Mouse (Mus musculus) thymus, postnatal 14 days (tissue): ENCODE results near the gene Ppp6r2.

ENCODE experiments used
- DNase-seq: peaks from one replicate; pipeline ENCODE4 v3.0.0; 2021

Gene Ppp6r2

GRCm38 (mm10) chr15:89182842-89183241, 28.5 kb upstream of the Ppp6r2 start:
- DNase-seq: no peak

- DNase-seq: no peak
Observed at GRCm38 (mm10) chr15:89184141-89184936, 27.0 kb upstream of the Ppp6r2 start.

GRCm38 (mm10) chr15:89184937-89185227, 26.5 kb upstream of the Ppp6r2 start:
- no peak for DNase-seq

GRCm38 (mm10) chr15:89195261-89195681, 16.1 kb upstream of the Ppp6r2 start:
- peak; percentile 28 for DNase-seq

GRCm38 (mm10) chr15:89195690-89196312, 15.6 kb upstream of the Ppp6r2 start:
- peak; percentile 95 for DNase-seq

- DNase-seq: peak; percentile 99
Observed at GRCm38 (mm10) chr15:89196313-89196706, 15.0 kb upstream of the Ppp6r2 start, which contains the start of gene Dennd6b. Gene Dennd6b (minus strand): TSS chr15:89196496.

GRCm38 (mm10) chr15:89197056-89197455, 14.3 kb upstream of the Ppp6r2 start:
- peak; percentile 13 for DNase-seq

- no peak for DNase-seq
Observed at GRCm38 (mm10) chr15:89207457-89207856, 3.9 kb upstream of the Ppp6r2 start.

- DNase-seq: peak; percentile 87
Observed at GRCm38 (mm10) chr15:89209886-89210761, 1.2 kb upstream of the Ppp6r2 start.

- DNase-seq: peak; percentile 20
Observed at GRCm38 (mm10) chr15:89211716-89212461, 536 bp downstream of the Ppp6r2 start.

- DNase-seq: no peak
Observed at GRCm38 (mm10) chr15:89212495-89212894, 1.1 kb downstream of the Ppp6r2 start.

- DNase-seq: no peak
Observed at GRCm38 (mm10) chr15:89213517-89213916, 2.2 kb downstream of the Ppp6r2 start.

GRCm38 (mm10) chr15:89214953-89215352, 3.6 kb downstream of the Ppp6r2 start:
- DNase-seq: no peak

- no peak for DNase-seq
Observed at GRCm38 (mm10) chr15:89215611-89216233, 4.4 kb downstream of the Ppp6r2 start.

- no peak for DNase-seq
Observed at GRCm38 (mm10) chr15:89233586-89233985, 22.2 kb downstream of the Ppp6r2 start.

GRCm38 (mm10) chr15:89234052-89234451, 22.7 kb downstream of the Ppp6r2 start:
- no peak for DNase-seq

- DNase-seq: no peak
Observed at GRCm38 (mm10) chr15:89239751-89240392, 28.5 kb downstream of the Ppp6r2 start.

GRCm38 (mm10) chr15:89241025-89241424, 29.7 kb downstream of the Ppp6r2 start:
- DNase-seq: peak; percentile 16

GRCm38 (mm10) chr15:89249063-89249462, 37.7 kb downstream of the Ppp6r2 start:
- no peak for DNase-seq

GRCm38 (mm10) chr15:89255330-89255729, 44.0 kb downstream of the Ppp6r2 start:
- no peak for DNase-seq

GRCm38 (mm10) chr15:89258997-89259396, 47.6 kb downstream of the Ppp6r2 start:
- DNase-seq: no peak

- DNase-seq: no peak
Observed at GRCm38 (mm10) chr15:89264485-89264884, 53.1 kb downstream of the Ppp6r2 start.
